Mouse (Mus musculus) limb, embryonic 13.5 days (tissue): ENCODE results near the gene Rnf145. TPM values are rescaled to one million over a fixed set of nuclear protein-coding genes. Genes with fewer than 3 reads are reported as not detected.

ENCODE experiments used
- ATAC-seq: fragments of 200-750 bp; cut with Nextera tagmentation; 2 replicates; pipeline ENCODE4 v1.8.0; 2017; ENCODE audit warnings: low read depth, moderate number of reproducible peaks, moderate TSS enrichment; ENCODE audit not compliant: low FRiP score
- H3K27ac ChIP-seq: fragments of 300-500 bp; sonication (generic); 2 replicates; pipeline ENCODE4 v1.5.1; 2015; ENCODE audit warnings: inconsistent platforms, mild to moderate bottlenecking, moderate library complexity
- H3K27me3 ChIP-seq: fragments of 300-500 bp; sonication (generic); 2 replicates; pipeline ENCODE4 v1.6.1; 2015; ENCODE audit warnings: mild to moderate bottlenecking, inconsistent platforms
- H3K36me3 ChIP-seq: fragments of 300-500 bp; sonication (generic); 2 replicates; pipeline ENCODE4 v1.6.1; 2015; ENCODE audit warnings: inconsistent platforms, mild to moderate bottlenecking, moderate library complexity
- H3K4me1 ChIP-seq: fragments of 300-500 bp; sonication (generic); 2 replicates; pipeline ENCODE4 v1.6.1; 2015; ENCODE audit warnings: inconsistent platforms
- H3K4me2 ChIP-seq: fragments of 300-500 bp; sonication (generic); replicated peaks from 2 replicates; pipeline ENCODE4 v1.6.1; 2015; ENCODE audit warnings: inconsistent platforms, mild to moderate bottlenecking, moderate library complexity
- H3K4me3 ChIP-seq: fragments of 300-500 bp; sonication (generic); 2 replicates; pipeline ENCODE4 v1.5.1; 2015; ENCODE audit warnings: moderate library complexity, mild to moderate bottlenecking, inconsistent platforms
- H3K9ac ChIP-seq: fragments of 300-500 bp; sonication (generic); 2 replicates; pipeline ENCODE4 v1.6.1; 2015; ENCODE audit warnings: mild to moderate bottlenecking, inconsistent platforms
- H3K9me3 ChIP-seq: fragments of 300-500 bp; sonication (generic); 2 replicates; pipeline ENCODE4 v1.6.1; 2016; ENCODE audit warnings: inconsistent platforms
- WGBS: fragments of 180-500 bp; shearing (Covaris S2); methylation state at CpG from one replicate; pipeline ENCODE4 v1.1.7; 2015; 5-methylcytosine and 5-hydroxymethylcytosine counted together
- polyA plus RNA-seq: library from polyadenylated mRNA; unstranded; fragments of >200 nt; fragmentation: Nextera tagmentation; extraction: Ambion mirVana; gene quantifications from 2 replicates; pipeline ENCODE4 v1.2.1, GENCODE M21; 2015

Gene Rnf145
- polyA plus RNA-seq, 1 experiment from 2014 or later: 78.6 TPM

- Histone ChIP-seq H3K4me2 (no peak overlapping the region), H3K27me3 (no peaks in the 10 kb centered on the region), H3K9ac (no peak overlapping the region), H3K4me3 (no peak overlapping the region), H3K4me1 (peaks cover 7% of the 10 kb centered on the region), H3K36me3 (no peaks in the 10 kb centered on the region), H3K27ac (no peak overlapping the region), H3K9me3 (no peaks in the 10 kb centered on the region)
- WGBS: 81% methylated on average over 5 of the region's 5 CpGs
- no peak for ATAC-seq
Measured at GRCm38 (mm10) chr11:44494643-44495323, 24.0 kb upstream of the Rnf145 start.

GRCm38 (mm10) chr11:44496217-44496616 is 22.5 kb upstream of the Rnf145 start:
- ATAC-seq: no peak
- Histone ChIP-seq H3K4me2 (0 out of 2 replicates have a peak overlapping the region, but pooled peaks have one; percentile 1), H3K27ac (no peak overlapping the region), H3K9ac (no peak overlapping the region), H3K4me3 (no peak overlapping the region), H3K9me3 (no peaks in the 10 kb centered on the region), H3K4me1 (peaks cover 7% of the 10 kb centered on the region), H3K27me3 (no peaks in the 10 kb centered on the region), H3K36me3 (no peaks in the 10 kb centered on the region)
- WGBS: 46% methylated on average over 3 of the region's 3 CpGs

- Histone ChIP-seq H3K27ac (no peak overlapping the region), H3K4me1 (peaks cover 7% of the 10 kb centered on the region), H3K4me2 (no peak overlapping the region), H3K4me3 (no peak overlapping the region), H3K9me3 (no peaks in the 10 kb centered on the region), H3K36me3 (no peaks in the 10 kb centered on the region), H3K27me3 (no peaks in the 10 kb centered on the region), H3K9ac (no peak overlapping the region)
- WGBS: 64% methylated on average over 13 of the region's 13 CpGs
- ATAC-seq: no peak
Measured at GRCm38 (mm10) chr11:44498412-44499272, 20.1 kb upstream of the Rnf145 start.

GRCm38 (mm10) chr11:44500966-44501365 is 17.8 kb upstream of the Rnf145 start:
- Histone ChIP-seq H3K4me3 (no peak overlapping the region), H3K4me1 (peaks cover 6% of the 10 kb centered on the region), H3K9me3 (no peaks in the 10 kb centered on the region), H3K36me3 (no peaks in the 10 kb centered on the region), H3K27me3 (no peaks in the 10 kb centered on the region), H3K9ac (no peak overlapping the region), H3K27ac (no peak overlapping the region), H3K4me2 (no peak overlapping the region)
- no peak for ATAC-seq
- 76% methylated on average over 7 of the region's 7 CpGs for WGBS

- H3K36me3 ChIP-seq: no peaks in the 10 kb centered on the region
- no peaks in the 10 kb centered on the region for H3K9me3 ChIP-seq
- H3K4me2 ChIP-seq: no peak overlapping the region
- H3K27ac ChIP-seq: no peak overlapping the region
- no peak for ATAC-seq
- no peak overlapping the region for H3K9ac ChIP-seq
- peaks cover under 1% of the 10 kb centered on the region for H3K4me1 ChIP-seq
- no peaks in the 10 kb centered on the region for H3K27me3 ChIP-seq
- WGBS: 95% methylated on average over 2 of the region's 2 CpGs
- H3K4me3 ChIP-seq: no peak overlapping the region
Measured at GRCm38 (mm10) chr11:44501477-44501876, 17.3 kb upstream of the Rnf145 start.

- no peak for ATAC-seq
- Histone ChIP-seq H3K27me3 (no peaks in the 10 kb centered on the region), H3K9ac (no peak overlapping the region), H3K36me3 (no peaks in the 10 kb centered on the region), H3K4me3 (no peak overlapping the region), H3K4me2 (no peak overlapping the region), H3K4me1 (no peaks in the 10 kb centered on the region), H3K9me3 (no peaks in the 10 kb centered on the region), H3K27ac (no peak overlapping the region)
- 38% methylated on average over 5 of the region's 5 CpGs for WGBS
Measured at GRCm38 (mm10) chr11:44502931-44503330, 15.8 kb upstream of the Rnf145 start.

GRCm38 (mm10) chr11:44504146-44504545 is 14.6 kb upstream of the Rnf145 start:
- no peak for ATAC-seq
- Histone ChIP-seq H3K4me1 (no peaks in the 10 kb centered on the region), H3K27ac (no peak overlapping the region), H3K4me2 (no peak overlapping the region), H3K9ac (no peak overlapping the region), H3K4me3 (no peak overlapping the region), H3K36me3 (no peaks in the 10 kb centered on the region), H3K27me3 (no peaks in the 10 kb centered on the region), H3K9me3 (no peaks in the 10 kb centered on the region)
- WGBS: 86% methylated on average over 7 of the region's 7 CpGs

GRCm38 (mm10) chr11:44504761-44505160 is 14.0 kb upstream of the Rnf145 start:
- Histone ChIP-seq H3K4me2 (no peak overlapping the region), H3K27ac (no peak overlapping the region), H3K36me3 (no peaks in the 10 kb centered on the region), H3K9ac (no peak overlapping the region), H3K4me3 (no peak overlapping the region), H3K9me3 (no peaks in the 10 kb centered on the region), H3K4me1 (no peaks in the 10 kb centered on the region), H3K27me3 (no peaks in the 10 kb centered on the region)
- WGBS: 80% methylated on average over 3 of the region's 3 CpGs
- ATAC-seq: no peak

GRCm38 (mm10) chr11:44508876-44509275 is 9.9 kb upstream of the Rnf145 start:
- H3K27ac ChIP-seq: no peak overlapping the region
- no peak overlapping the region for H3K9ac ChIP-seq
- no peak for ATAC-seq
- no peaks in the 10 kb centered on the region for H3K36me3 ChIP-seq
- H3K27me3 ChIP-seq: no peaks in the 10 kb centered on the region
- H3K4me3 ChIP-seq: no peak overlapping the region
- no peaks in the 10 kb centered on the region for H3K4me1 ChIP-seq
- no peaks in the 10 kb centered on the region for H3K9me3 ChIP-seq
- H3K4me2 ChIP-seq: no peak overlapping the region
- WGBS: 72% methylated on average over 4 of the region's 4 CpGs

GRCm38 (mm10) chr11:44509906-44510305 is 8.9 kb upstream of the Rnf145 start:
- H3K27ac ChIP-seq: no peak overlapping the region
- no peak for ATAC-seq
- H3K4me3 ChIP-seq: no peak overlapping the region
- H3K36me3 ChIP-seq: no peaks in the 10 kb centered on the region
- H3K27me3 ChIP-seq: no peaks in the 10 kb centered on the region
- H3K4me1 ChIP-seq: no peaks in the 10 kb centered on the region
- no peak overlapping the region for H3K9ac ChIP-seq
- H3K9me3 ChIP-seq: no peaks in the 10 kb centered on the region
- H3K4me2 ChIP-seq: no peak overlapping the region
- 74% methylated on average over 2 of the region's 2 CpGs for WGBS

GRCm38 (mm10) chr11:44510371-44510770 is 8.4 kb upstream of the Rnf145 start:
- H3K9ac ChIP-seq: no peak overlapping the region
- H3K36me3 ChIP-seq: no peaks in the 10 kb centered on the region
- 88% methylated on average over 7 of the region's 7 CpGs for WGBS
- H3K4me1 ChIP-seq: no peaks in the 10 kb centered on the region
- no peaks in the 10 kb centered on the region for H3K27me3 ChIP-seq
- H3K4me3 ChIP-seq: no peak overlapping the region
- H3K27ac ChIP-seq: no peak overlapping the region
- H3K9me3 ChIP-seq: no peaks in the 10 kb centered on the region
- H3K4me2 ChIP-seq: no peak overlapping the region
- no peak for ATAC-seq

GRCm38 (mm10) chr11:44512044-44513025 is 6.4 kb upstream of the Rnf145 start:
- Histone ChIP-seq H3K4me3 (no peak overlapping the region), H3K4me1 (no peaks in the 10 kb centered on the region), H3K9ac (no peak overlapping the region), H3K27ac (no peak overlapping the region), H3K36me3 (no peaks in the 10 kb centered on the region), H3K9me3 (no peaks in the 10 kb centered on the region), H3K27me3 (no peaks in the 10 kb centered on the region), H3K4me2 (no peak overlapping the region)
- 80% methylated on average over 14 of the region's 14 CpGs for WGBS
- no peak for ATAC-seq
